Mouse (Mus musculus) heart, postnatal 36 days (tissue): Measurements from ENCODE around the gene Itgad. TPM values are rescaled to one million over a fixed set of nuclear protein-coding genes. Genes with fewer than 3 reads are reported as not detected.
"Not testable (repeated sequence)": the region's sequence is repeated elsewhere in the genome, so short reads cannot be mapped to it uniquely, and the experiment has no call there.

Experiments
- DNase-seq, 2 experiments: peaks; one replicate each; pipeline ENCODE4 v3.0.0; 2021 to 2022
- intact Hi-C: fragments of 180-260 bp; cut with DNase I; formaldehyde crosslinking; loops from one replicate; pipeline ENCODE4 v1.15.1; 2025
- total RNA-seq, 2 experiments: library from RNA; stranded (reverse); gene quantifications; 2 replicates each; pipeline ENCODE4 v1.2.3; 2021

Itgad gene
- total RNA-seq, result 1 to 10 TPM in 1 of 2 experiments, under 1 TPM in 1; 0.36 to 1.2 TPM

- intact Hi-C loops, result no loop called here
These were observed at the start of gene Itgad for GRCm38 (mm10) chr7:128154076-128154475. Gene Itgad, plus strand, starts transcription at chr7:128154376.

GRCm38 (mm10) chr7:128105246-128105645, 48.9 kb upstream of the Itgad start:
- DNase-seq, result no peak
- intact Hi-C loops, result no loop called here

More at GRCm38 (mm10) chr7:128154076-128154475, at the start of gene Itgad:
- DNase-seq, result no peak

- no peak for DNase-seq
- intact Hi-C loops, result no loop called here
These were observed 46.7 kb upstream of the Itgad start for GRCm38 (mm10) chr7:128107462-128107861.

GRCm38 (mm10) chr7:128110314-128110713, 43.9 kb upstream of the Itgad start:
- intact Hi-C loops, result no loop called here

GRCm38 (mm10) chr7:128112131-128112530, 42.0 kb upstream of the Itgad start:
- DNase-seq, result no peak

More at GRCm38 (mm10) chr7:128110314-128110713, 43.9 kb upstream of the Itgad start:
- DNase-seq, result no peak

GRCm38 (mm10) chr7:128114371-128115105, 39.6 kb upstream of the Itgad start:
- intact Hi-C loops, result no loop called here

More at GRCm38 (mm10) chr7:128112131-128112530, 42.0 kb upstream of the Itgad start:
- intact Hi-C loops, result no loop called here

GRCm38 (mm10) chr7:128115211-128115958, 38.8 kb upstream of the Itgad start:
- peak in 1 of 2 experiments; percentile 0 for DNase-seq
- intact Hi-C loops, result no loop called here

More at GRCm38 (mm10) chr7:128114371-128115105, 39.6 kb upstream of the Itgad start:
- no peak for DNase-seq

GRCm38 (mm10) chr7:128116396-128116795, 37.8 kb upstream of the Itgad start:
- no peak for DNase-seq
- intact Hi-C loops, result no loop called here

GRCm38 (mm10) chr7:128119726-128120490, 34.3 kb upstream of the Itgad start:
- DNase-seq, result no peak
- intact Hi-C loops, result no loop called here

GRCm38 (mm10) chr7:128128741-128129720, 25.1 kb upstream of the Itgad start, which contains the start of gene Itgax:
Gene Itgax, plus strand, starts transcription at chr7:128129547.
- intact Hi-C loops, result no loop called here
- no peak for DNase-seq

- intact Hi-C loops, result no loop called here
- DNase-seq, result no peak
These were observed 22.0 kb upstream of the Itgad start for GRCm38 (mm10) chr7:128132148-128132547.

GRCm38 (mm10) chr7:128133596-128133995, 20.6 kb upstream of the Itgad start:
- intact Hi-C loops, result no loop called here
- no peak for DNase-seq

- intact Hi-C loops, result no loop called here
- no peak for DNase-seq
These were observed 17.2 kb upstream of the Itgad start for GRCm38 (mm10) chr7:128136927-128137326.

- intact Hi-C loops, result no loop called here
- no peak for DNase-seq
These were observed 14.6 kb upstream of the Itgad start for GRCm38 (mm10) chr7:128139611-128140010.

GRCm38 (mm10) chr7:128150970-128151369, 3.2 kb upstream of the Itgad start:
- DNase-seq, result no peak
- intact Hi-C loops, result no loop called here

GRCm38 (mm10) chr7:128154924-128155323, 748 bp downstream of the Itgad start:
- DNase-seq, result no peak
- intact Hi-C loops, result no loop called here

- DNase-seq, intact Hi-C loops: not testable (repeated sequence)
These were observed 4.6 kb downstream of the Itgad start for GRCm38 (mm10) chr7:128158688-128159354.

- intact Hi-C loops, result no loop called here
These were observed 9.8 kb downstream of the Itgad start for GRCm38 (mm10) chr7:128164001-128164400.

GRCm38 (mm10) chr7:128166391-128166790, 12.2 kb downstream of the Itgad start:
- no peak for DNase-seq
- intact Hi-C loops, result no loop called here

More at GRCm38 (mm10) chr7:128164001-128164400, 9.8 kb downstream of the Itgad start:
- DNase-seq, result no peak
